Mouse (Mus musculus) small intestine, adult 2 months (tissue): ENCODE measurements around the gene Jade2. TPM values are rescaled to one million over a fixed set of nuclear protein-coding genes. Genes with fewer than 3 reads are reported as not detected.

ENCODE experiments used
- H3K27ac ChIP-seq: fragments of 200-500 bp; 2 replicates; pipeline ENCODE4 v1.5.1; 2012; ENCODE audit warnings: low read depth, low read length, control low read depth, inconsistent platforms; ENCODE audit not compliant: insufficient read depth
- H3K27me3 ChIP-seq: fragments of 200-500 bp; 2 replicates; pipeline ENCODE4 v1.6.1; 2012; ENCODE audit warnings: mild to moderate bottlenecking, moderate library complexity, low read length, inconsistent platforms; ENCODE audit not compliant: control insufficient read depth, insufficient read depth
- H3K36me3 ChIP-seq: fragments of 200-500 bp; 2 replicates; pipeline ENCODE4 v1.6.1; 2012; ENCODE audit warnings: mild to moderate bottlenecking, low read length, control low read depth, inconsistent platforms; ENCODE audit not compliant: control insufficient read depth, insufficient read depth
- H3K4me1 ChIP-seq: fragments of 200-500 bp; 2 replicates; pipeline ENCODE4 v1.6.1; 2012; ENCODE audit warnings: low read length, inconsistent platforms, mixed read lengths; ENCODE audit not compliant: control insufficient read depth, insufficient read depth, insufficient read length
- H3K4me3 ChIP-seq: fragments of 200-500 bp; 2 replicates; pipeline ENCODE4 v1.5.1; 2012; ENCODE audit warnings: low read depth, mild to moderate bottlenecking, control low read depth, inconsistent platforms, low read length, moderate library complexity
- CTCF ChIP-seq: fragments of 200-500 bp; IDR thresholded peaks from 2 replicates; pipeline ENCODE4 v1.5.1; 2012; ENCODE audit warnings: low read depth, mild to moderate bottlenecking, control low read depth, inconsistent platforms, low read length, moderate library complexity, mixed read lengths; ENCODE audit not compliant: insufficient replicate concordance, insufficient read length; ENCODE audit errors: extremely low read depth
- POLR2A ChIP-seq: fragments of 200-500 bp; IDR thresholded peaks from 2 replicates; pipeline ENCODE4 v1.6.1; 2012; ENCODE audit warnings: low read depth, mild to moderate bottlenecking, control low read depth, inconsistent platforms, low read length, moderate library complexity
- WGBS: fragments of 180-500 bp; shearing (Covaris S2); methylation state at CpG from one replicate; pipeline ENCODE4 v1.1.7; 2018; 5-methylcytosine and 5-hydroxymethylcytosine counted together
- polyA plus RNA-seq: library from polyadenylated mRNA; depleted of rRNA; stranded (reverse); fragments of >200 nt; gene quantifications from 2 replicates; pipeline ENCODE4 v1.2.3, GENCODE M21; 2012

The Jade2 gene
- polyA plus RNA-seq, 1 experiment: 6.3 TPM

DNA sequence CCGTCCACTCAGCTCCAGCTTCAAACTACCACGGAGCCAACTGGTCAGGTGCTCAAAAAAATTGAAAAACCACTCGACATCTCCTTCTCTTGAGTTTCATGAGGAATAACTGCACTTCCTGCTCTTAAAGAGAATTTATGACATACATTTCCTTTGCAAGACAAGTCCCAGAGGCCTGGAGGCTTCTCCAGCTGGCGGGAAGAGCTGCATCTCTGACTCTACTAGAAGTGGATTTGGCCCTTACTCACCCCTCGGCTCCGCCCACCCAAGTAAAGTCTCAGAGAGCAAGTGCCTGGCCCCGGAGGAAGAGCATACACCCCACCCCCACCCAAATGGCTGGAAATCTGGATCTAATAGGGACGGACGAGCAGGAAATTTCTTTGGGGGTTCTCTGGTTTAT lies 16.3 kb downstream of the Jade2 start:
- H3K36me3 ChIP-seq: peaks cover 11% of the 10 kb centered on the region
- TF ChIP-seq CTCF (no peak), POLR2A (no peak)
- no peak overlapping the region for H3K27ac ChIP-seq
- no peaks in the 10 kb centered on the region; the same call in 1 of the 2 replicates for H3K4me1 ChIP-seq
- 65% methylated on average over 9 of the region's 9 CpGs for WGBS
- no peaks in the 10 kb centered on the region for H3K27me3 ChIP-seq
- no peak overlapping the region for H3K4me3 ChIP-seq

DNA sequence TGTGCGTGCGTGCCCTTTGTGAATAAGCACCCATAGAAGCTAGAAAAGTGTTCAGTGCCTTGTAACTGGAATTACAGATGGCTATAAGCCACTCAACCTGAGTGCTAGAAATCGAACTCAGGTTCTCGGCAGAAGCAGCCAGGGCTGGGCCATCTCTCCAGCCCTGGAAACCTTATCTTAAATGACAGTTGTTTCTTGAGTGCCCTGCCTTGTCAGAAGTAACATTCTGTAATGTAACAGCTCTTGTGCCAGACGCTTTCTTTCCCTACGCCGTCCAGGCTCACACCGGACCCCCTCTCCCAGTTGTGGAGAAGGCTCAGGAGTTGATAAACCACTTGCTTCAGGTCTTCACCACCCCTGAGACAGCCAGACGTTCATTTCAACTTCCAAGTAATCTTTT lies 16.8 kb downstream of the Jade2 start:
- Histone ChIP-seq H3K4me3 (no peak overlapping the region), H3K27me3 (no peaks in the 10 kb centered on the region), H3K27ac (no peak overlapping the region), H3K36me3 (peaks cover 8% of the 10 kb centered on the region), H3K4me1 (no peaks in the 10 kb centered on the region; the same call in 1 of the 2 replicates)
- no peak for TF ChIP-seq CTCF
- 82% methylated on average over 9 of the region's 9 CpGs for WGBS

DNA sequence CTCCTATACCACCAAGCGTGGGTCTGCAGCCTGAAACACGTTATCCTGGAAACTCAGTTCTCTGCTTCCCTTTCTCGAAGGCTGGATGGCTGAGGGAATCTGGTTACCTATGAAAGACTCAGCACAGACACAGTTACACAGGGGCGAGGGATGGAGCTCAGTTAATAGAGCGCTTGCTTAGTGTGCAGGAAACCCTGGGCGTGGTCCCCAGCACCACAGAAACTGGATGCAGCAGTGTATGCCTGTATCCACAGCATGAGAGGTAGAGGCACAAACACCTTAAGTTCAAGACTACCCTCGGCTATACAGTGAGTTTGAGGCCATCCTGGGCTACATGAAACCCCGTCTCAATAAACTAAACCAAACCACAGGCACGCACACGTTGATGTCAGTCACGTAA lies 17.5 kb downstream of the Jade2 start:
- 94% methylated on average over 11 of the region's 11 CpGs for WGBS
- Histone ChIP-seq H3K4me1 (no peaks in the 10 kb centered on the region; the same call in 1 of the 2 replicates), H3K4me3 (no peak overlapping the region), H3K27me3 (no peaks in the 10 kb centered on the region), H3K36me3 (peaks cover 10% of the 10 kb centered on the region), H3K27ac (no peak overlapping the region)
- TF ChIP-seq CTCF (no peak), POLR2A (no peak)

DNA sequence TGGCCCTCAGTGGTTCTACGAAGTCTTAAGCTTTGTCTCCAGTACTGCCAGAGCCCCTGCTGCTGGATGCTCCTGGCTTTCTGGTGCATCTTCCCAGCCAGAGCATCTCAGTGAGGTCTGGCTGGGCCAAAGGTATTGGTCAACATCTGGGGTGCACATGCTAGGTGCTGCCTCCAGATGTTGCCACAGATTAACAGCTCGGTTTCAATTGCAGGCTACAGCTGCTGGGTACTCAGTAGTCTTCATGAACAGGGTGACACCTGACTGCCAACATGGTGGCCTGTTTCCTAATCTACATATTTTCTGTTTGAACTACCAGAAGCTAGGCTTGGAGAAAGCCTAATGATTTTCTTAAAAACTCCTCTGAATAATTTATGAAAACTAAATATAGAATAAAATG lies 18.3 kb downstream of the Jade2 start:
- Histone ChIP-seq H3K27me3 (no peaks in the 10 kb centered on the region), H3K36me3 (peaks cover 16% of the 10 kb centered on the region), H3K27ac (no peak overlapping the region), H3K4me1 (no peaks in the 10 kb centered on the region; the same call in 1 of the 2 replicates), H3K4me3 (no peak overlapping the region)
- 77% methylated on average over 2 of the region's 2 CpGs for WGBS
- TF ChIP-seq CTCF (no peak), POLR2A (no peak)

DNA sequence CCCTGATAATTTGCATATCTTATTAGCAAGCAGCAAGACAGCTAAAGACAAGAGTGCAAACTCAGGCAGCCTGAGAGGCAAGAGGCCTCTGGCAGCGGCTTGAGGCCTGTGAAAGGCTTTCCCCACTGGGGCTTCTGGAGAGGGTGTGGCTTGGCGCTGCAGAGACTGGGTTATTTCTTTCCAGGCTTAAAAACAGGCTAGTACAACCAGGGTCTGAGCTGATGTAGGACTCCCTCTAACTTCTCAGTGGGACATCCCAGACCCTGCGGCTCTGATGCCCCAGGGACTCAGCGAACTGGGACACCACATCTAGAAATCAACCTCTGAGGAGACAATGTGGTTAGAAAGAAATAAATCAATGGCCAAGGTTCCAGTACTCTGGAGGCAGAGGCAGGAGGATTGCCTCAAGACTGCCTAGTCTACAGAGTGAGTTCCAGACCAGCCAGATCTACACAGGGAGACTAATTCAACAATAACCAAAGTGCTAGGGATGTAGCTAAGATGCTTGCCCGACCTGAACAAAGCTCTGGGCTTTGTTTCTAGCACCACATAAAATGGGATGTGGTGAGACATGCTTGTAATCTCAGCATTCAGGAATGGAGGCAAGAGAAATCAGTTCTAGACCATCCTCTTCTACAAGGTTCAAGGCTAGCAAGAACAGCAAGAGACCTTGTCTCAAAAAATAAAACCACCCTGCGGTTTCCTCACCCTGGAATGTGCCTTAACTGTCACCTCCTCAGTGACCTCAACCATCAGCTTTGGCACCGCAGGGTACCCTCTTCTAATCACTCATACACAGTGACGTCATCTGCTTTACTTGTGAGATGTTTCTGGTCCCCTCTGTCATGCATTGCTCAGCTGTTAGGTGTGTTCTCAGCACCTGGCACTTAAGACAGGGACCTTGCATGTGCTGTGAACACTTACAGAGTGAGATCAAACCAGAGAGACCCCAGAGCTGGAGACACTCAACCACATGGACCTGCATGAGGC lies 20.0 kb downstream of the Jade2 start:
- Histone ChIP-seq H3K4me3 (no peak overlapping the region), H3K36me3 (peaks cover 18% of the 10 kb centered on the region), H3K4me1 (peaks cover 9% of the 10 kb centered on the region), H3K27me3 (no peaks in the 10 kb centered on the region), H3K27ac (no peak overlapping the region)
- WGBS: 85% methylated on average over 8 of the region's 8 CpGs
- TF ChIP-seq CTCF: no peak

DNA sequence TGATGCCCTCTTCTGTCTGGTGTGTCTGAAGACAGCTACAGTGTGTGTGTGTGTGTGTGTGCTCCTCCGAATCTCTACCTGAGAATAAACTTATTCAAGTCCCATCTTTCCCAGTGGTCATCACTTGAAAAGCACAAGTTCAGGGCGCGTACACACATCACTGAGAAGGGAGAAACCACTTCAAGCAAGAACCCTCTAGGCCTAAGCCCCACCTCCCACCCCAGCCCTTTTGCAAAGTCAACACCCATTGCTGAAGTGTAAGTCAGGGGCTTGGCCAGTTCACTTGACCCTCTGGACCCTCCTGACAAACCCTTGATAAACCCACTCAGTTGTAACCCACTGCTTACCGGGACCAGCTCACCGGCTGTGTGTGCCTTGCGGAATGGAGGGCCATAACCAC lies 20.9 kb downstream of the Jade2 start:
- Histone ChIP-seq H3K27me3 (no peaks in the 10 kb centered on the region), H3K4me3 (no peak overlapping the region), H3K4me1 (peaks cover 13% of the 10 kb centered on the region), H3K36me3 (peaks cover 15% of the 10 kb centered on the region), H3K27ac (no peak overlapping the region)
- WGBS: 96% methylated on average over 6 of the region's 6 CpGs
- TF ChIP-seq CTCF (no peak), POLR2A (no peak)

- no peak for TF ChIP-seq POLR2A
- TF ChIP-seq CTCF: no peak
Measured at GRCm38 (mm10) chr11:51835598-51835997, 21.9 kb downstream of the Jade2 start.

More at GRCm38 (mm10) chr11:51835598-51835997, 21.9 kb downstream of the Jade2 start:
- Histone ChIP-seq H3K4me1 (peaks cover 13% of the 10 kb centered on the region), H3K27ac (no peak overlapping the region), H3K27me3 (no peaks in the 10 kb centered on the region), H3K4me3 (no peak overlapping the region), H3K36me3 (peaks cover 20% of the 10 kb centered on the region)
- WGBS: 96% methylated on average over 12 of the region's 12 CpGs
